Mouse (Mus musculus) limb, embryonic 14.5 days (tissue): ENCODE measurements around the gene Gm853. TPM values are rescaled to one million over a fixed set of nuclear protein-coding genes. Genes with fewer than 3 reads are reported as not detected.

Experiments
- ATAC-seq: fragments of 200-750 bp; cut with Nextera tagmentation; 2 replicates; pipeline ENCODE4 v1.8.0; 2017; ENCODE audit warnings: low read depth, moderate number of reproducible peaks, moderate TSS enrichment; ENCODE audit not compliant: low FRiP score
- DNase-seq: peaks from one replicate; pipeline ENCODE4 v3.0.0-alpha.2; 2015; ENCODE audit warnings: low spot score
- H3K27ac ChIP-seq: fragments of 300-500 bp; sonication (generic); replicated peaks from 2 replicates; pipeline ENCODE4 v1.5.1; 2014; ENCODE audit warnings: low read depth, mild to moderate bottlenecking, low read length, moderate library complexity, mixed read lengths
- H3K27me3 ChIP-seq: fragments of 300-500 bp; sonication (generic); 2 replicates; pipeline ENCODE4 v1.6.1; 2014; ENCODE audit warnings: low read length, mixed read lengths; ENCODE audit not compliant: control insufficient read depth, insufficient read depth
- H3K36me3 ChIP-seq: fragments of 300-500 bp; sonication (generic); 2 replicates; pipeline ENCODE4 v1.6.1; 2014; ENCODE audit warnings: mild to moderate bottlenecking, low read length, moderate library complexity, mixed read lengths; ENCODE audit not compliant: control insufficient read depth, insufficient read depth
- H3K4me1 ChIP-seq: fragments of 300-500 bp; sonication (generic); 2 replicates; pipeline ENCODE4 v1.6.1; 2014; ENCODE audit warnings: antibody characterized with exemption, low read length, mixed read lengths; ENCODE audit not compliant: control insufficient read depth, insufficient read depth
- H3K4me2 ChIP-seq: fragments of 300-500 bp; sonication (generic); replicated peaks from 2 replicates; pipeline ENCODE4 v1.6.1; 2014; ENCODE audit warnings: low read depth, mild to moderate bottlenecking, low read length, moderate library complexity; ENCODE audit not compliant: severe bottlenecking
- H3K4me3 ChIP-seq: fragments of 300-500 bp; sonication (generic); replicated peaks from 2 replicates; pipeline ENCODE4 v1.5.1; 2014; ENCODE audit warnings: low read length
- H3K9ac ChIP-seq: fragments of 300-500 bp; sonication (generic); 2 replicates; pipeline ENCODE4 v1.6.1; 2014; ENCODE audit warnings: mild to moderate bottlenecking, low read depth, low read length, moderate library complexity; ENCODE audit not compliant: severe bottlenecking
- H3K9me3 ChIP-seq: fragments of 300-500 bp; sonication (generic); 2 replicates; pipeline ENCODE4 v1.6.1; 2016; ENCODE audit warnings: low read length; ENCODE audit not compliant: control insufficient read depth
- POLR2A ChIP-seq: fragments of 200-500 bp; IDR thresholded peaks from 2 replicates; pipeline ENCODE4 v1.8.0; 2012; ENCODE audit warnings: inconsistent platforms, mild to moderate bottlenecking, moderate library complexity, borderline replicate concordance; ENCODE audit not compliant: insufficient read depth, insufficient read length; ENCODE audit errors: extremely low read depth
- WGBS: fragments of 180-500 bp; shearing (Covaris S2); extraction: QIAGEN DNeasy Blood & Tissue Kit; methylation state at CpG from one replicate; pipeline ENCODE4 v1.1.7; 2014; 5-methylcytosine and 5-hydroxymethylcytosine counted together
- polyA plus RNA-seq, 2 experiments: library from polyadenylated mRNA; depleted of rRNA in 1 of 2; stranded (reverse) in 1 of 2; unstranded in 1 of 2; fragments of >200 nt; fragmentation: Nextera tagmentation in 1 of 2; extraction: Ambion mirVana in 1 of 2; gene quantifications; 2 replicates each; pipeline versions ENCODE4 v1.2.1 to v1.2.3; 2012 to 2014

Gm853 gene
- polyA plus RNA-seq, 2 experiments: 0.03 TPM; not detected in 1

- Histone ChIP-seq H3K4me2 (no peak overlapping the region), H3K9me3 (no peaks in the 10 kb centered on the region), H3K4me3 (no peak overlapping the region), H3K27ac (no peak overlapping the region), H3K36me3 (no peaks in the 10 kb centered on the region), H3K9ac (no peak overlapping the region), H3K27me3 (no peaks in the 10 kb centered on the region), H3K4me1 (no peaks in the 10 kb centered on the region)
- DNase-seq (no peak), ATAC-seq (no peak)
- whole genome bisulfite sequencing: 57% methylated on average over 7 of the region's 7 CpGs
- TF ChIP-seq POLR2A: no peak
Measured at GRCm38 (mm10) chr4:130180909-130181602, 41.1 kb downstream of the Gm853 start.

GRCm38 (mm10) chr4:130179876-130180275 is 42.3 kb downstream of the Gm853 start:
- DNase-seq (no peak), ATAC-seq (no peak)
- WGBS: 75% methylated on average over 3 of the region's 3 CpGs
- no peaks in the 10 kb centered on the region for H3K36me3 ChIP-seq
- TF ChIP-seq POLR2A: no peak
- H3K4me3 ChIP-seq: no peak overlapping the region
- H3K4me1 ChIP-seq: peaks cover 9% of the 10 kb centered on the region
- no peak overlapping the region for H3K27ac ChIP-seq
- H3K9me3 ChIP-seq: no peaks in the 10 kb centered on the region
- H3K4me2 ChIP-seq: no peak overlapping the region
- H3K27me3 ChIP-seq: peaks cover under 1% of the 10 kb centered on the region; the same call in 1 of the 2 replicates
- no peak overlapping the region for H3K9ac ChIP-seq

- H3K4me1 ChIP-seq: peaks cover 14% of the 10 kb centered on the region
- peaks cover 13% of the 10 kb centered on the region; the same call in 1 of the 2 replicates for H3K27me3 ChIP-seq
- H3K9ac ChIP-seq: no peak overlapping the region
- no peak for TF ChIP-seq POLR2A
- H3K27ac ChIP-seq: no peak overlapping the region
- ATAC-seq: no peak
- H3K4me3 ChIP-seq: no peak overlapping the region
- H3K36me3 ChIP-seq: no peaks in the 10 kb centered on the region
- no peaks in the 10 kb centered on the region for H3K9me3 ChIP-seq
- WGBS: 55% methylated on average over 7 of the region's 7 CpGs
- H3K4me2 ChIP-seq: no peak overlapping the region
- no peak for DNase-seq
Measured at GRCm38 (mm10) chr4:130177536-130177935, 44.7 kb downstream of the Gm853 start.

GRCm38 (mm10) chr4:130177087-130177486 is 45.1 kb downstream of the Gm853 start:
- H3K4me3 ChIP-seq: no peak overlapping the region
- H3K36me3 ChIP-seq: no peaks in the 10 kb centered on the region
- ATAC-seq (no peak), DNase-seq (no peak)
- peaks cover 13% of the 10 kb centered on the region; the same call in 1 of the 2 replicates for H3K27me3 ChIP-seq
- H3K9ac ChIP-seq: no peak overlapping the region
- no peak overlapping the region for H3K4me2 ChIP-seq
- WGBS: 56% methylated on average over 4 of the region's 4 CpGs
- TF ChIP-seq POLR2A: no peak
- peaks cover 18% of the 10 kb centered on the region for H3K4me1 ChIP-seq
- no peaks in the 10 kb centered on the region for H3K9me3 ChIP-seq
- H3K27ac ChIP-seq: no peak overlapping the region

GRCm38 (mm10) chr4:130176156-130176720 is 46.0 kb downstream of the Gm853 start:
- no peak overlapping the region for H3K4me2 ChIP-seq
- H3K9me3 ChIP-seq: no peaks in the 10 kb centered on the region
- H3K9ac ChIP-seq: no peak overlapping the region
- DNase-seq (no peak), ATAC-seq (no peak)
- peaks cover 13% of the 10 kb centered on the region; the same call in 1 of the 2 replicates for H3K27me3 ChIP-seq
- WGBS: 70% methylated on average over 5 of the region's 5 CpGs
- no peak overlapping the region for H3K27ac ChIP-seq
- peaks cover 26% of the 10 kb centered on the region for H3K4me1 ChIP-seq
- H3K36me3 ChIP-seq: no peaks in the 10 kb centered on the region
- TF ChIP-seq POLR2A: no peak
- H3K4me3 ChIP-seq: no peak overlapping the region
